Mouse (Mus musculus) kidney, adult 2 months (tissue): ENCODE data around the gene Plcb3.

Experiments used
- CTCF ChIP-seq: fragments of 200-500 bp; conservative IDR thresholded peaks from 2 replicates; pipeline ENCODE4 v1.5.1; 2011; ENCODE audit warnings: low read depth, mild to moderate bottlenecking, control low read depth, low read length, moderate library complexity, mixed read lengths; ENCODE audit not compliant: insufficient read depth, insufficient read length
- POLR2A ChIP-seq: fragments of 200-500 bp; IDR thresholded peaks from one replicate; pipeline ENCODE4 v1.6.1; 2011; ENCODE audit warnings: low read depth, low read length, control low read depth

DNA sequence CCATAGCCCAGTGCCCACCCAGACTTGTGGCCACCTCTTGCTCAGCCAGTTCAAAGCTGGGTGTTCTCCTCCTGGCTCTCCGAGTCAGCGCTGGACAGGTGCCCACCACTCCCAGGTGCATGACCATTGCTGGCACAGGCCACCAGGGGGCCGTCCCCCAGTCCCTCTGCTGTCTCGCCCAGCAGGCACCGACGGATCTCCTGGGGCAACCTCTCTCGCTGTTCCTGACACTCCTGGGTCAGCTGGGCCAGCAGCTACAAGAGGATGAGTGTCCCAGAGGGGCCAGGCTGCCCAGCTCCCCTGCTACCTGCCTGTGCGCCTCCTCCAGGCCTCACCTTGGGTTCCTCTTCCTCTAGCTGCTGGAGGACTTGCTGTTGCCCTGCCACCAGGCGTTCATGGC, 22.2 kb downstream of the Plcb3 start:
- TF ChIP-seq POLR2A (no peak), CTCF (peak; percentile 61)
